Mouse (Mus musculus) left cerebral cortex, postnatal 14 days (tissue): ENCODE measurements around the gene Cadm2. TPM values are rescaled to one million over a fixed set of nuclear protein-coding genes. Genes with fewer than 3 reads are reported as not detected.
A peak's percentile ranks its signal among the peaks of the same experiment; 100 is the strongest.

Experiments used
- DNase-seq, 2 experiments: peaks; one replicate each; pipeline ENCODE4 v3.0.0; 2021 to 2022; ENCODE audit warnings: low spot score in 2 of 2, mixed read lengths in 1 of 2
- intact Hi-C: fragments of 180-260 bp; cut with DNase I; formaldehyde crosslinking; loops from one replicate; pipeline ENCODE4 v1.15.1; 2025
- total RNA-seq, 2 experiments: library from RNA; stranded (reverse); gene quantifications; 2 replicates each; pipeline ENCODE4 v1.2.3; 2021

Cadm2 gene
- total RNA-seq, 2 experiments from 2014 or later = 306 to 358 TPM

DNA sequence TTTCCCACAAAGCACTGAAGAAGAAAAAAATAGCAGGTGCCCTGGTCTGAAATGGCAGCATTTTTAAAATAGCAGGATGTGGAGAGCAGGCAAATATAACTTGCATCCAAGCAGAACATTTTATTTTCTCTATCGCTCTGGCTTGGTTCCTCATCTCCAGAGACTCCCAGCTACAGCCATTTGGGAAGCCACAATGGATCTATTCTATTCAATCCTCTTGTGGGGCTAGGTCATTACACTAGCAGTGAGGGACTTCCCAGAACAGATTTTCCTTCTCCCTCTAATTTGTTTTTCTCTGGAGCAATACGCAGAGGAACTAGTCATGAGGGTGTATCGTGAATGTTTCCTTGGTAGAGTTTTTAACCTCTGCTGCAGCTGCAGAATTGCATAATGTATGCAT, 769.7 kb downstream of the Cadm2 start:
- no peak for DNase-seq
- intact Hi-C loops = no loop called here

GRCm38 (mm10) chr16:66824866-66825265, 795.8 kb downstream of the Cadm2 start:
- DNase-seq = no peak
- intact Hi-C loops = no loop called here

DNA sequence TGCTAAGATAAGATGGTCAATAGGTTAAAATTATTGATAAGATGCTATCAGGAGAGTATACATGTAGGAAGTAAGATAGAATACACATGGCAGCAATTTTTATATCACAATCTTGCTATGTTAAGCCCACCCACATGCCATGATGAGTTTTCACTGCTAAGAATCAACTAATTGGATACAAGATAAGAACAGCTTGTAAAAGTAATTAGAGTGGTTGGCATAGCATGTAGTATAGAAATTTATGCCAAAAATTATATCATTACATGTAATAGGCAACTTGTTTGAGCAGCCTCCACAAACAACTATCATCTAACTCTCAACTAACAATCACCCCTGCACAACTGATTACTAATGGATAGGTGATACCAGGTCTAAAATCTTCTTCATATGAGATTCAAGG, 809.2 kb downstream of the Cadm2 start:
- DNase-seq = no peak
- intact Hi-C loops = no loop called here

GRCm38 (mm10) chr16:66798204-66798603, 822.5 kb downstream of the Cadm2 start:
- intact Hi-C loops = no loop called here
- no peak for DNase-seq

GRCm38 (mm10) chr16:66793067-66793466, 827.6 kb downstream of the Cadm2 start:
- intact Hi-C loops = no loop called here
- DNase-seq = no peak

DNA sequence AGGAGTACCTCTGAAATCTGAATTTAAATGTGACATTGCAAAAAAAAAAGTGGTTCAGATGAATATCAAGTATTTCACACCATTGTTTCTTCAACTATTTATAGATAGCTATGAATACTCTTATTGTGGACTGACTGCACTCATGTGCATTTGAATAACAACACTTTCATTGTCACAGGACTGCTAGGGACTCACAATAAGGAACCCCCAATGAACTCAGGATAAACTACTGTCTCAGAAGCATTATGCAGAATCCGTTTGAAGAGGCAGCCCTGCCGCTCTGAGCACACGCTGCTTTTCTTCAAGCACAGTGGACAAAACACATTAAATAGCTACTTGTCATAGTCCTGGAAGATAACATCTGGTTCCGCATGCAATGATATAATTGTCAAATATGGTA, 848.8 kb downstream of the Cadm2 start:
- intact Hi-C loops = no loop called here
- no peak for DNase-seq

GRCm38 (mm10) chr16:66769545-66769944, 851.2 kb downstream of the Cadm2 start:
- no peak for DNase-seq
- intact Hi-C loops = no loop called here

- peak in 1 of 2 experiments; percentile 13 for DNase-seq
- intact Hi-C loops = no loop called here
Observed at GRCm38 (mm10) chr16:66768684-66769389, 851.9 kb downstream of the Cadm2 start.

DNA sequence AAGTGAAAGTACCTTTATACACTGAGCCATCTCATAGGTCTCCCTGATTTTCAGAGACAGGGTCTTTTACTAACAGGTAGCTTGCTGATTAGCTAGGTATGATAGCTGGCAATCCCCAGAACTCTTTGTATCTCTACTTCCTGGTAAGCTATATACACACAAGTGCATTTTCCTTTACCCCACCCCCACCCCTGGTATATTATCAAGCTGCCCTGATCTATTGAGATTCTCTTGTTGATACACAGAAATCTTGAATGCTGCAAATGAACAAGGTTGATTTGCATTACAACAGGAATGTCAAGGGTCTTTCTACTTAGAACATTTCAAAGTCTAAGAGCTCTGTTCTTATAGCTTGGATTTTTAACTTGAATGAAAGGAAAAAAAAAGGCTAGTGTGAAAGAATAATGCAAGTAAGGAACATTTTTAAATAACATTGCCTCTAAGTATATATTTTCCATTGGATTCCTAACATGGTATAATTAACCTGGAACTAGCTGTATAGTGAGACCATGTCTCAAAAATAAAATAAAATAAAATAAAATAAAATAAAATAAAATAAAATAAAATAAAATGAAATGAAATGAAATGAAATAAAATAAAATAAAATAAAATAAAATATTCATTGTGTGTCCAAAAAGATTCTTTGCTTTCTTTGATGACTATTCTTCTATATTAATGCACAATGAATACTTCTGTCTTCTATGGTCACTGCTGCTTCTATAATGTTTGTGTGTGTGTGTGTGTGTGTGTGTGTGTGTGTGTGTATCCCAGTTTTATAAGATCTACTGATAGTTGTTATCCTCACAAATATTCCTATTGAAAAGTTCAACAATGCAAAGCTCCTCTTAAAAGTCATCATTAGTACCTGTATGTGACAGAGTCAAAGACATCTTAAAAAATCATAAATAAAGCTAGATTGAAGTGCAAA, 858.9 kb downstream of the Cadm2 start:
- intact Hi-C loops = no loop called here
- no peak for DNase-seq

- intact Hi-C loops = no loop called here
- DNase-seq = peak in 1 of 2 experiments; percentile 34
Observed at GRCm38 (mm10) chr16:66748533-66748932, 872.2 kb downstream of the Cadm2 start.

DNA sequence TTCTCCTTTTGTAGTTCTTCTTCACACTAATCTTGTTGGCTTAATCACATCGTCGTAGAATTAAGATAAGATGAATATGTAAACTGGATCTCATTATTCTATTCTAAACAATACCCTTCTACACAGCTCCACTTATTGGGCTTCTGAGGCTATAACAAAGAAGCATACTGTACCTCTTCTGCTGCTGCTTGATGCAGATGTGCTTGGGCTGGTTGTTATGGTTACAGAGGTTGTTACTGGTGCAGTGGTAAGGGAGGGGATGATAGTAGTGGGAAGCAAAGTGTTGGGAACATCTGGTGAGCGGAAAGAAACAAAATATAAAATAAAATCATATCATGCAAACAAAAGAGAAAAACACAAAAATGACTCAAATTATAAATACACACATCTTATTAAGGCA, 889.5 kb downstream of the Cadm2 start:
- intact Hi-C loops = no loop called here
- peak in 1 of 2 experiments; percentile 17 for DNase-seq

DNA sequence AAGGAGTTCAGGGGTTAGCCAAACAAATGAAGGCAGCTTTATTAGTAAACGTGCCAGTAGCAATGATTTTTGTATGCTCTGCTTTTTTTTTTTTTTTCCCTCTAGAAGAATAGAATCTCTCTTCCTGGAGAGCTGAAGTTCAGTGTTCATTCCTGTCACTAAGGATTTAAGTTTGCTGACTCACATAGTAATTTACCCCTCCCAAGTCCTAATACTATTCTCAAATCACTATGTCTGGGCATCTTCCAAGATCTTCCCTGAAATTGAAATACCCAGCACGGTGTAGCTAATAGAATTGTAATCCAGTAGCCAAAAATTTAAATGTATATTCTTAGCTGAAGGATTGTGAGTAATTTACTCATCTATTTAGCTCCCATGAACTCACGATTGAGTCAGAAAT, 914.2 kb downstream of the Cadm2 start:
- intact Hi-C loops = no loop called here
- no peak for DNase-seq

DNA sequence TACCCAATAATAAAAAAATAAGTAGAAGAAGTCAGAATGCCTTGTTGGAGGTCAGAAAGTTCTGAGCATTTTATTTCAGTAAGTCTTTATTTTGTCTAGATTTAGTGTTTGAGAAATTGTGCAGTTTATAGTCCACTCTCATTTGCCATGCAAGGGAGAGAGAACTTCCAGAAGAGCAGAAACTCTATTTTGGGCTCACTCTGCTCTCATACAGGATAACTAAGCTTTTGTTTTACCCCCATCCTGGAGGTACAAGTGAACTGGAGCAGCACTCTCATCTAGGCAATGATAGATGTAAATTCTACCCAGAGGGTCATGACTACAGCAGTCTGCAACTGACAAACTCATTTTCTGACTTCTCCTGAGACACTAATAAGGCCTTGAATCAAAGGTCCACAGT, 925.9 kb downstream of the Cadm2 start:
- intact Hi-C loops = no loop called here

GRCm38 (mm10) chr16:66677241-66677640, 943.5 kb downstream of the Cadm2 start:
- intact Hi-C loops = no loop called here
- no peak for DNase-seq

More for the DNA sequence above, 925.9 kb downstream of the Cadm2 start:
- DNase-seq = peak in 1 of 2 experiments; percentile 14

DNA sequence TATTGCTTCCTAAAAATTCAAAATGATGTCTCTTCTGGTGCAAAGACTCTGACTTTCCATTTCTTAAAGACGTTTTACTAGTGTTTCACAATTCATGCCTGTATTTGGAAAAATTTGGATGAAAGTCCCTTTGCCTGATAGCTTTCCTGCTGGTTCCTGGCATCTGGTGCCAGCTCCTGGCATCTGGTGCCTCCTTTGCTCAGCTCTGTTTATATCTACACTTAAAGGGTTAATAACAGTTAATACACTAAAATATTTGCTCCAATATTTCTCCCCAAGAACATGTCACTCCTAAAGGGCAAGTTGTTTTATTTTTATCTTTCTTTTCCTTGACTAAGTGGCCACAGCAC, 969.7 kb downstream of the Cadm2 start:
- intact Hi-C loops = no loop called here
- no peak for DNase-seq

GRCm38 (mm10) chr16:66650348-66651012, 970.2 kb downstream of the Cadm2 start:
- intact Hi-C loops = no loop called here
- DNase-seq = peak; percentile 26 to 46

GRCm38 (mm10) chr16:66647798-66648197, 972.9 kb downstream of the Cadm2 start:
- no peak for DNase-seq
- intact Hi-C loops = no loop called here

- intact Hi-C loops = no loop called here
- DNase-seq = no peak
Observed at GRCm38 (mm10) chr16:66643606-66644005, 977.1 kb downstream of the Cadm2 start.

- intact Hi-C loops = no loop called here
Observed at GRCm38 (mm10) chr16:66627527-66627926, 993.2 kb downstream of the Cadm2 start.

GRCm38 (mm10) chr16:66622423-66622822, 998.3 kb downstream of the Cadm2 start:
- no peak for DNase-seq
- intact Hi-C loops = no loop called here

More at GRCm38 (mm10) chr16:66627527-66627926, 993.2 kb downstream of the Cadm2 start:
- DNase-seq = no peak
